Mouse (Mus musculus) MEL (cell line): Measurements from ENCODE around the gene Gm340.

Experiments used
- MEF2A ChIP-seq: IDR thresholded peaks from 2 replicates; pipeline ENCODE4 v1.6.1; 2014; ENCODE audit warnings: low read depth, mild to moderate bottlenecking, inconsistent platforms, low read length, improper control_type of control experiment; ENCODE audit not compliant: poor library complexity, insufficient replicate concordance, severe bottlenecking; ENCODE audit errors: extremely low read depth
- ZNF384 ChIP-seq: IDR thresholded peaks from 2 replicates; pipeline ENCODE4 v1.6.1; 2012; ENCODE audit warnings: low read depth, mild to moderate bottlenecking, inconsistent platforms, low read length, improper control_type of control experiment

- TF ChIP-seq MEF2A, result no peak
- TF ChIP-seq ZNF384, result no peak
Observed at GRCm38 (mm10) chr19:41617102-41617501, 34.9 kb downstream of the Gm340 start.
